Mouse (Mus musculus): ENCODE data around the gene Sgsm2. TPM values are rescaled to one million over a fixed set of nuclear protein-coding genes. Genes with fewer than 3 reads are reported as not detected.

Gene Sgsm2
- polyA plus RNA-seq, 1 experiment from 2014 or later, result 9.7 TPM

DNA sequence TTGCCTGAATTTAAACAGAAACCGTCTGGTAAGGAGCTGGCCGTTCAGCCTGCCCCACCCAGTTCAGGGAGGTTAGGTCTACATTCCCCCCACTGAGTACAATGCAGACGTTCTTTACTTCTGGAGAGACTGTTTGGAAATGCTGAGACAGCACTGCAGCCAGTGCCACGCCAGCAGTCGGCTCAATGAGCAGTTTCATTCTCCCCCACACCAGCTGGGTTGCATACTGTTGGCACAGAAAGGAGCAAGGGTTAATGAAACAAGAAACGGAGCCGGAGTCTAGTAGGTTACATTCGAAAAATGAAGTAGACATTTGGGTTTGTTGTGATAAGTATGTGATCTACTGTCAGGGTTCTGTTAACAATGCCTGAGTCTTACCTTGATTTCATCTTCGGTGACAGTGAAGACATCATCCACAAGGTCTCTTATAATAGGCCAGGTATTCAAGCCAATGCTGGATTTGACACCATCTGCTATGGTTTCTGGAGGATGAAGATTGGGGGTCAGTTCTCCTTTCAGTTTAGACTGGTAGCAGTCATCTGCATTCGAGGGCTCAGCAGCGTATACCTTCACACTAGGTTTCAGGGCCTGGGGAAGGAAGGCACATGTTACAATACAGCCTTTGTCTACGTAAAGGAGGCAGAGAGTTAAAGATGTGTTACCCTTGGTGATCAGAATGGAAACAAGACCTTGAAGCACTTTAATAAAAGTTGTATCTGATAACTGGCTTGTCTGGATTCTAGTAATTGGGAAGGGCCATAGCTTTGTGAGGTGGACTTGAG is 11.9 kb upstream of the Sgsm2 start:
- H3K36me3 ChIP-seq (ENCODE audit: poor library complexity, severe bottlenecking), result peaks cover 64% of the 10 kb centered on the region

DNA sequence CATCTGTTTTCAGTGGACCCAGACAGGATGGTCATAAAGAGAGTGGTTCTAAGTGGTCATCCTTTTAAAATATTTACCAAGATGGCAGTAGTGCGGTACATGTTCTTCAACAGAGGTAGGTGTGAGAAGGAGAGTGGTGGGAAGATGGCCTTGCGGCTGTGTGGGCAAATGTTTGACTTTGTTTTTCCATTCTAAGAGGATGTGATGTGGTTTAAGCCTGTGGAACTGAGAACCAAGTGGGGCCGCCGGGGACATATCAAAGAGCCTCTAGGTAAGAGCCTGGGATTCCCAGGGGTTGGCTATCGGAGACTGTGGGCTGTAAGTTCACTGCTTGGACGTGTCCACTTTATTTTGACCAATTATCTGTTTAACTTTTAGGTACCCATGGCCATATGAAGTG is 11.0 kb upstream of the Sgsm2 start:
- WGBS, result 96% methylated on average over 6 of the region's 6 CpGs
- ATAC-seq, result no peak
- H3K27me3 ChIP-seq, result no peaks in the 10 kb centered on the region
- peaks cover 73% of the 10 kb centered on the region for H3K36me3 ChIP-seq (ENCODE audit: poor library complexity, severe bottlenecking)
- no peaks in the 10 kb centered on the region for H3K9me3 ChIP-seq (replicated peaks)
- no peak overlapping the region for H3K4me2 ChIP-seq
- no peaks in the 10 kb centered on the region for H3K4me1 ChIP-seq
- no peak overlapping the region for H3K4me3 ChIP-seq
- no peak overlapping the region for H3K27ac ChIP-seq
- no peak overlapping the region for H3K9ac ChIP-seq

More for the DNA sequence above, 11.9 kb upstream of the Sgsm2 start:
- no peaks in the 10 kb centered on the region for H3K9me3 ChIP-seq (replicated peaks)
- no peak overlapping the region for H3K4me2 ChIP-seq
- H3K4me3 ChIP-seq, result no peak overlapping the region
- no peaks in the 10 kb centered on the region for H3K4me1 ChIP-seq
- 87% methylated on average over 12 of the region's 12 CpGs for WGBS
- H3K27ac ChIP-seq, result no peak overlapping the region
- H3K27me3 ChIP-seq, result no peaks in the 10 kb centered on the region
- H3K9ac ChIP-seq, result no peak overlapping the region
- no peak for ATAC-seq

- ATAC-seq, result no peak
- peaks cover 13% of the 10 kb centered on the region for H3K4me1 ChIP-seq
- no peak overlapping the region for H3K9ac ChIP-seq
- WGBS, result 92% methylated on average over 5 of the region's 5 CpGs
- no peak overlapping the region for H3K4me3 ChIP-seq
- no peaks in the 10 kb centered on the region for H3K27me3 ChIP-seq
- H3K36me3 ChIP-seq (ENCODE audit: poor library complexity, severe bottlenecking), result peaks cover 78% of the 10 kb centered on the region
- no peak overlapping the region for H3K4me2 ChIP-seq
- H3K27ac ChIP-seq, result no peak overlapping the region
- H3K9me3 ChIP-seq (replicated peaks), result no peaks in the 10 kb centered on the region
These were observed 5.6 kb upstream of the Sgsm2 start for GRCm38 (mm10) chr11:74902416-74902815.

GRCm38 (mm10) chr11:74901555-74901954 is 4.7 kb upstream of the Sgsm2 start:
- no peaks in the 10 kb centered on the region for H3K9me3 ChIP-seq (replicated peaks)
- peaks cover 13% of the 10 kb centered on the region for H3K4me1 ChIP-seq
- ATAC-seq, result no peak
- no peak overlapping the region for H3K27ac ChIP-seq
- WGBS, result 91% methylated on average over 6 of the region's 6 CpGs
- no peak overlapping the region for H3K9ac ChIP-seq
- H3K4me3 ChIP-seq, result no peak overlapping the region
- peaks cover 69% of the 10 kb centered on the region for H3K36me3 ChIP-seq (ENCODE audit: poor library complexity, severe bottlenecking)
- H3K27me3 ChIP-seq, result no peaks in the 10 kb centered on the region
- no peak overlapping the region for H3K4me2 ChIP-seq

DNA sequence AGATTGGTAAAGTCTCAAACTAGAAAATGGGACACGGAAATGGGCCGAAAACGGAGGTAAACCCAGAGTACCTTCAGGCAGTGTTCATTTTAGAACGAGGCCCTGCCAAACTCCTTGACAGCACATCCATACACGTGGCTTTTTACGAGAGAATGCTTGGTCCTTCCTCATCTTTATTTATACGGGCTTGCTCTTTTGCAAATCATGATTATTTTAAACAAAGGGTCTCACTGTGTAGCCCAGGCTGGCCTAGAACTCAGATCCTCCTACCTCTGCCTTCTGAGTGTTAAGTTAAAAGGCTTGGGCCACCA is 1.6 kb upstream of the Sgsm2 start:
- ATAC-seq, result no peak

DNA sequence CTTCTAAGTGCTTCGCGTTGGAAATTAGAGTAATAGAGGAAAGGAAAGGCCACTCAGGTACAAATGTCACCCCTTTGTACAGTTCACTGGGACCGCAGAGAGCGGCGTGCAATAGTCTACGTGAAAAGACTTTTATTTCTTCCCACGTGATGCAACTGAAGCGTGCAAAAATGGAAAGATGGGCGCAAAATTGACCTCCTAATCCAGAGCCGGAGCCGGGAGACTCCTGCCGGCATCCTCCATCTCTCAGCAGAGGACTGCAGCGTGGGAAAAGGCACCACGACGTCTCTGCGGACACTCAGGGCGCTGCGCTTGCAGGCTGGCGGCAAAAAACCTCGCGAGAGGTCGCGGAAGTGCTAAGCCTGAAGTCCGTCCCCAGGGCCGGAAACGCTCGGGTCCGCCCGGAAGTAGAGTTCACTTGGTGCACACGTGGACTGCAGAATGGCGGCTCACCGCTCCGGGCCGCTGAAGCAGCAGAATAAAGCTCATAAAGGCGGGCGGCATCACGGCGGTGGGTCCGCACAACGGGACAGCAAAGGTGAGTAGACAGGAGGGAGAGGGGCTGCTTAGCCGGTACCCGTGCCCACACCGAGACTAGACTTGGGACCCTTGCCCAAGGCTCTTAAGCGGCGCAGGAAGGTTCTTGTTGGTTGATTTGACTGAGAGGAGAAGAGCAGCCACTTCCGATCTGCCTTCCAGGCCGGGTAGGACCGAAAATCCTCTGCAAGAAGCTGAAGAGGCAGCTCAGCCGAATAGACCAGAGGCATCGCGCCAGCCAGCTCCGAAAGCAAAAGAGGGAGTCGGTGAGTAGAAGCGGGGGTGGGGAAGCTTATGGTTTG is 1.0 kb upstream of the Sgsm2 start, which contains the start of gene Tsr1:
Gene Tsr1, plus strand, starts transcription at position 394 of the 839 bp plus-strand sequence.
- Histone ChIP-seq H3K9me3 (replicated peaks) (no peaks in the 10 kb centered on the region), H3K9ac (peak within 1 kb of the TSS; percentile 77), H3K36me3 (ENCODE audit: poor library complexity, severe bottlenecking) (peaks cover 33% of the 10 kb centered on the region), H3K27ac (peak within 1 kb of the TSS; percentile 82), H3K4me2 (peak within 1 kb of the TSS; percentile 83), H3K4me1 (peaks cover 21% of the 10 kb centered on the region), H3K27me3 (no peaks in the 10 kb centered on the region), H3K4me3 (peak within 1 kb of the TSS; percentile 88)
- ATAC-seq, result peak; percentile 88
- WGBS, result under 1% methylated on average over 54 of the region's 54 CpGs

More for the DNA sequence above, 1.6 kb upstream of the Sgsm2 start:
- Histone ChIP-seq H3K27ac (peak overlapping the region; percentile 82), H3K9ac (peak overlapping the region; percentile 77), H3K9me3 (replicated peaks) (no peaks in the 10 kb centered on the region), H3K4me2 (peak overlapping the region; percentile 83), H3K4me1 (peaks cover 21% of the 10 kb centered on the region), H3K27me3 (no peaks in the 10 kb centered on the region), H3K36me3 (ENCODE audit: poor library complexity, severe bottlenecking) (peaks cover 38% of the 10 kb centered on the region), H3K4me3 (peak overlapping the region; percentile 88)
- WGBS, result under 1% methylated on average over 7 of the region's 7 CpGs

- ATAC-seq, result peak; percentile 58
- 2% methylated on average over 23 of the region's 55 CpGs for WGBS
These were observed 620 bp downstream of the Sgsm2 start for GRCm38 (mm10) chr11:74895980-74896900.

GRCm38 (mm10) chr11:74894619-74895018 is 2.2 kb downstream of the Sgsm2 start:
- Histone ChIP-seq H3K4me2 (no peak overlapping the region), H3K4me1 (peaks cover 21% of the 10 kb centered on the region), H3K9me3 (replicated peaks) (no peaks in the 10 kb centered on the region), H3K27me3 (no peaks in the 10 kb centered on the region), H3K4me3 (no peak overlapping the region), H3K9ac (no peak overlapping the region), H3K36me3 (ENCODE audit: poor library complexity, severe bottlenecking) (0 out of 2 replicates have a peak, but pooled peaks cover under 1% of the 10 kb centered on the region), H3K27ac (no peak overlapping the region)
- 88% methylated on average over 4 of the region's 4 CpGs for whole genome bisulfite sequencing
- ATAC-seq, result no peak

More at GRCm38 (mm10) chr11:74895980-74896900, 620 bp downstream of the Sgsm2 start:
- H3K4me2 ChIP-seq, result peak overlapping the region; percentile 83
- H3K27ac ChIP-seq, result peak overlapping the region; percentile 82
- peaks cover 21% of the 10 kb centered on the region for H3K4me1 ChIP-seq
- H3K9me3 ChIP-seq (replicated peaks), result no peaks in the 10 kb centered on the region
- H3K27me3 ChIP-seq, result no peaks in the 10 kb centered on the region
- H3K4me3 ChIP-seq, result peak overlapping the region; percentile 88
- peak overlapping the region; percentile 77 for H3K9ac ChIP-seq
- H3K36me3 ChIP-seq (ENCODE audit: poor library complexity, severe bottlenecking), result peaks cover 17% of the 10 kb centered on the region

DNA sequence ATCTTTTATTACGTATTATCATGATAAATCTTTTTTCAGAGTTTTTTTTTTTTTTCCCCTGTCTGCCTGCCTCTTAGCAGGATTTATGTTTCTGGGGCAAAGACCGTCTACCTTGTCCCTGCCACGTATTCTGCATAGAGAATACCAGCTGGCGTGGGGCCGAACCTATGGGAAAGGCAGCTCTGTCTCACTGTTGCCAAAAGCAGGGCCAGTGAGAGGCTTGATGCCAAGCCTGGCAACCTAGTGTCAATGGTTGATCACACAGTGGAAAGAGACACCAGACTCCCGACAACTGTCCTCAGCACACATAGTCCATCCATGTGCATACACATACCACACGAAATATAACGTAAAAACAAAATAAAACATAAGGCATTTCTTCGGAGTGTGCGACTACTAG is 13.8 kb downstream of the Sgsm2 start:
- H3K9ac ChIP-seq, result no peak overlapping the region
- H3K27ac ChIP-seq, result no peak overlapping the region
- peaks cover 12% of the 10 kb centered on the region; the same call in 1 of the 2 replicates for H3K36me3 ChIP-seq (ENCODE audit: poor library complexity, severe bottlenecking)
- no peak overlapping the region for H3K4me3 ChIP-seq
- no peaks in the 10 kb centered on the region for H3K27me3 ChIP-seq
- 93% methylated on average over 10 of the region's 10 CpGs for WGBS
- ATAC-seq, result no peak
- H3K9me3 ChIP-seq (replicated peaks), result no peaks in the 10 kb centered on the region
- H3K4me1 ChIP-seq, result peaks cover 10% of the 10 kb centered on the region; the same call in 1 of the 2 replicates
- no peak overlapping the region for H3K4me2 ChIP-seq

- Histone ChIP-seq H3K36me3 (ENCODE audit: poor library complexity, severe bottlenecking) (peaks cover 12% of the 10 kb centered on the region; the same call in 1 of the 2 replicates), H3K9me3 (replicated peaks) (no peaks in the 10 kb centered on the region), H3K4me1 (peaks cover 19% of the 10 kb centered on the region), H3K4me3 (no peak overlapping the region), H3K27me3 (no peaks in the 10 kb centered on the region), H3K9ac (no peak overlapping the region), H3K4me2 (no peak overlapping the region), H3K27ac (0 out of 2 replicates have a peak overlapping the region, but pooled peaks have one; percentile 14)
- ATAC-seq, result no peak
- 58% methylated on average over 14 of the region's 14 CpGs for WGBS
These were observed 14.9 kb downstream of the Sgsm2 start for GRCm38 (mm10) chr11:74881979-74882378.

GRCm38 (mm10) chr11:74880999-74881398 is 15.9 kb downstream of the Sgsm2 start:
- no peak for ATAC-seq
- peaks cover 12% of the 10 kb centered on the region; the same call in 1 of the 2 replicates for H3K36me3 ChIP-seq (ENCODE audit: poor library complexity, severe bottlenecking)
- no peak overlapping the region for H3K9ac ChIP-seq
- H3K9me3 ChIP-seq (replicated peaks), result no peaks in the 10 kb centered on the region
- H3K4me1 ChIP-seq, result peaks cover 29% of the 10 kb centered on the region
- H3K4me3 ChIP-seq, result no peak overlapping the region
- H3K27ac ChIP-seq, result no peak overlapping the region
- no peak overlapping the region for H3K4me2 ChIP-seq
- WGBS, result 92% methylated on average over 9 of the region's 9 CpGs
- no peaks in the 10 kb centered on the region for H3K27me3 ChIP-seq
